Comparison of ENCODE assay signal across 8 mouse cellular contexts in the genomic region with DNA sequence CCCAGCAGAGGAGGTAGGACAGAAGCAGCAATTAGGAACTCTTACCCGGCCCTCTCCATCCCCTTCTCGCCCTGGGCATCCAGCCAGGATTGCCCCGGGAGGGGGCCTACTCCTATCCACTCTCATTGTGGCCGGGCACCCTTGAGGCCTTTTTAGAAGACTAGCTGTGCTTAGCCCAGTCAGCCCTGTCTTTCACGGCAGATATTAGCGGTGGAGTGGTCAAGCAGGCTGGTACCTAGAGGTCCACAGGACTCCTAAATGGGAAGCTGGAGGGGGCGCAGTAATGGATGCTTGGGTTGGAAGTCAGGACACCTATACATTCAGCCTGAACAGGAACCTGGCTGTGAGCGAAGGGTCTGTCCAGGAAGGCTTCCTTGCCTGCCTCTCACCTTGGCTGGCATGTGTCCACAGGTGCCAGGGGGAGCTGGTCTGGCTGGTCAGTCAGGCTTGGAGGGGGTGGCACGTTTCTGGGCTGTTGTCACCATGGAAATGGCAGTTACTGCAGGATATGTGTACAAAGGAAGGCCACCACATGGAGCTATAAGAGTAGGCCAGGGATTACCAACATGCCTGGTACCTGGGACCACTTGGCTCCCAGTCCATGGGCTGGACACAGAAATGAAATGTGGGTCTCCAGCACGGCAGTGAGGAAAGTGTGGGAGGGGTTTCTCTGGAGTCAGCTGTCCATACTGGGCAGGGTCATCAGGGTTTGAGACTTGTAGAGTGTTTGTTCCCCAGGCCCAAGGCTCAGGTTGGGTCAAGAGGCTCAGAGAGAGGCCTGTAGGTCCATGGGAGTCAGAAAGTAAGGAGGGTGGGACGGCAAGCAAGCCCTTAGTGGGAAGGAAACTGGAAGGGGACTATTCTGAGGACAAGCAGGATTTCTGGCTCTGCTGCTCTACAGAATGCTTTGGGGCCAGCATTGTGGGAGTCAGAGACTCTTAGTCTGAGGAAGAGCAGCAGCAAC. TPM values are rescaled to one million over a fixed set of nuclear protein-coding genes. Genes with fewer than 3 reads are reported as not detected.
DNase-seq lines count a peak whose midpoint lies in the region; ATAC-seq and TF ChIP-seq lines count a peak whose summit lies in the region.

No protein-coding gene starts in this region.

- no peak for TF ChIP-seq EP300 in CH12.LX (IDR thresholded peaks at IDR 0.05; ENCODE audit: low read length)

- no peak for TF ChIP-seq POLR2A in CH12.LX (IDR thresholded peaks at IDR 0.05; ENCODE audit: low read depth, low read length)
- no peak for TF ChIP-seq POLR2A in brain, embryonic 14.5 days (IDR thresholded peaks at IDR 0.05; ENCODE audit: borderline replicate concordance, extremely low read depth, insufficient read depth, insufficient read length, poor library complexity, severe bottlenecking)
- no peak for TF ChIP-seq POLR2A in cerebellum, adult 2 months (IDR thresholded peaks at IDR 0.05; ENCODE audit: borderline replicate concordance, insufficient read depth, low read length)

- peak; percentile 1; the same call in 1 of the 2 replicates for ATAC-seq in hindbrain, embryonic 13.5 days (ENCODE audit: low FRiP score)
- ATAC-seq in limb, embryonic 15.5 days (ENCODE audit: insufficient number of reproducible peaks, low FRiP score, low TSS enrichment, low read depth), result no peak
- peak; percentile 6 for ATAC-seq in neural tube, embryonic 13.5 days (ENCODE audit: low read depth)

- no peaks in the 10 kb centered on the region for H3K27me3 ChIP-seq in CH12.LX (replicated peaks)
- no peaks in the 10 kb centered on the region for H3K27me3 ChIP-seq in hindbrain, embryonic 13.5 days
- peaks cover 40% of the 10 kb centered on the region for H3K27me3 ChIP-seq in limb, embryonic 15.5 days
- no peaks in the 10 kb centered on the region for H3K27me3 ChIP-seq in neural tube, embryonic 13.5 days
- no peaks in the 10 kb centered on the region for H3K27me3 ChIP-seq in cerebellum, adult 2 months (ENCODE audit: control insufficient read depth, insufficient read depth, low read length)

- TF ChIP-seq CTCF in CH12.LX (conservative IDR thresholded peaks at IDR 0.05 in 1 of 2, IDR thresholded peaks at IDR 0.05 in 1 of 2; ENCODE audit: low read depth in 2 of 2, low read length in 2 of 2), result no peak
- TF ChIP-seq CTCF in brain, embryonic 14.5 days (IDR thresholded peaks at IDR 0.05; ENCODE audit: borderline replicate concordance, extremely low read depth, insufficient read depth, insufficient read length), result no peak
- TF ChIP-seq CTCF in cerebellum, adult 2 months (IDR thresholded peaks at IDR 0.05; ENCODE audit: borderline replicate concordance, insufficient read depth, low read depth, low read length), result no peak

- peaks cover 40 to 66% of the 10 kb centered on the region in 2 experiments for H3K36me3 ChIP-seq in CH12.LX (replicated peaks in 1 of 2; ENCODE audit: control insufficient read depth in 1 of 2, insufficient read depth in 1 of 2, low read length in 1 of 2)
- peaks cover 55% of the 10 kb centered on the region for H3K36me3 ChIP-seq in hindbrain, embryonic 13.5 days
- H3K36me3 ChIP-seq in limb, embryonic 15.5 days, result peaks cover 46% of the 10 kb centered on the region
- H3K36me3 ChIP-seq in neural tube, embryonic 13.5 days, result peaks cover 55% of the 10 kb centered on the region

- intact Hi-C loops in left cerebral cortex, postnatal 36 days (cut with DNase I), result no loop called here

- no peak for TF ChIP-seq RAD21 in CH12.LX (IDR thresholded peaks at IDR 0.05; ENCODE audit: low read depth, low read length)

- peaks cover 23% of the 10 kb centered on the region for H3K9me3 ChIP-seq in CH12.LX (replicated peaks; ENCODE audit: low read length)
- H3K9me3 ChIP-seq in hindbrain, embryonic 13.5 days, result no peaks in the 10 kb centered on the region
- no peaks in the 10 kb centered on the region for H3K9me3 ChIP-seq in limb, embryonic 15.5 days
- H3K9me3 ChIP-seq in neural tube, embryonic 13.5 days, result no peaks in the 10 kb centered on the region

- no peak overlapping the region for H3K27ac ChIP-seq in CH12.LX (ENCODE audit: insufficient read depth, low read depth)
- peak overlapping the region; percentile 89 for H3K27ac ChIP-seq in hindbrain, embryonic 13.5 days
- peak overlapping the region; percentile 57 for H3K27ac ChIP-seq in limb, embryonic 15.5 days
- peak overlapping the region; percentile 87 for H3K27ac ChIP-seq in neural tube, embryonic 13.5 days (replicated peaks)
- no peak overlapping the region for H3K27ac ChIP-seq in cerebellum, adult 2 months (ENCODE audit: insufficient read depth, low read length)

- in situ Hi-C loops in CH12.LX (cut with MboI; ENCODE audit: low pct_ligation_motif_present, low pct_unique_long_range_greater_than_20kb, low sequenced_read_pairs), result no loop called here

- no peak overlapping the region for H3K9ac ChIP-seq in CH12.LX (ENCODE audit: insufficient read depth, low read depth)
- H3K9ac ChIP-seq in hindbrain, embryonic 13.5 days, result peak overlapping the region; percentile 82
- no peak overlapping the region for H3K9ac ChIP-seq in limb, embryonic 15.5 days
- H3K9ac ChIP-seq in neural tube, embryonic 13.5 days, result peak overlapping the region; percentile 79

- no peaks in the 10 kb centered on the region for H3K79me2 ChIP-seq in CH12.LX (replicated peaks; ENCODE audit: control insufficient read depth, extremely low read depth, insufficient read depth, poor library complexity, severe bottlenecking)

- H3K4me3 ChIP-seq in CH12.LX (replicated peaks in 1 of 3; ENCODE audit: low read depth in 2 of 3, low read length in 2 of 3, poor library complexity in 1 of 3), result no peak overlapping the region
- H3K4me3 ChIP-seq in hindbrain, embryonic 13.5 days, result peak overlapping the region; percentile 66
- H3K4me3 ChIP-seq in limb, embryonic 15.5 days, result peak overlapping the region; percentile 54
- peak overlapping the region; percentile 69 for H3K4me3 ChIP-seq in neural tube, embryonic 13.5 days
- no peak overlapping the region for H3K4me3 ChIP-seq in cerebellum, adult 2 months (replicated peaks; ENCODE audit: insufficient read depth, low read depth, low read length)

- dilution Hi-C loops in CH12.LX (cut with MboI; ENCODE audit: extremely low pct_ligation_motif_present, extremely low pct_unique_long_range_greater_than_20kb, low sequenced_read_pairs), result no loop called here

- peak overlapping the region; percentile 65 for H3K4me2 ChIP-seq in CH12.LX (ENCODE audit: insufficient read depth, low read depth, poor library complexity, severe bottlenecking)
- peak overlapping the region; percentile 73 for H3K4me2 ChIP-seq in hindbrain, embryonic 13.5 days
- peak overlapping the region; percentile 85 for H3K4me2 ChIP-seq in limb, embryonic 15.5 days
- H3K4me2 ChIP-seq in neural tube, embryonic 13.5 days, result peak overlapping the region; percentile 88

- 31% methylated on average over 11 of the region's 11 CpGs for WGBS in hindbrain, embryonic 13.5 days
- WGBS in limb, embryonic 15.5 days, result 39% methylated on average over 11 of the region's 11 CpGs
- WGBS in neural tube, embryonic 13.5 days, result 33% methylated on average over 11 of the region's 11 CpGs
- 45% methylated on average over 11 of the region's 11 CpGs for WGBS in cerebellum, adult 2 months

- H3K4me1 ChIP-seq in CH12.LX (ENCODE audit: control insufficient read depth in 1 of 2, insufficient read depth in 2 of 2), result peaks cover 0 to 7% of the 10 kb centered on the region in 2 experiments; a peak in 1 of 4 replicates
- H3K4me1 ChIP-seq in hindbrain, embryonic 13.5 days (replicated peaks), result peaks cover 52% of the 10 kb centered on the region
- peaks cover 45% of the 10 kb centered on the region for H3K4me1 ChIP-seq in limb, embryonic 15.5 days
- H3K4me1 ChIP-seq in neural tube, embryonic 13.5 days (replicated peaks), result peaks cover 51% of the 10 kb centered on the region
- no peaks in the 10 kb centered on the region for H3K4me1 ChIP-seq in cerebellum, adult 2 months (ENCODE audit: control insufficient read depth, insufficient read depth, low read length)

- no peak for DNase-seq in CH12.LX (ENCODE audit: extremely low read depth)
- DNase-seq in brain, embryonic 14.5 days (ENCODE audit: low read depth), result peak; percentile 73
- DNase-seq in left cerebral cortex, adult 11 months (ENCODE audit: low spot score), result no peak
- DNase-seq in cerebellum, adult 2 months, result no peak
- no peak for DNase-seq in left cerebral cortex, postnatal 36 days (ENCODE audit: low spot score in 2 of 2)

RNA-seq across cellular contexts. Expression of gene Crip2, which starts 0.9 kb away (rescaled TPM):
- total RNA-seq in CH12.LX (2012; rRNA removed), result 6.8 and 7.7 TPM in 2 replicates
- 0.16 TPM in 1 of 2 replicates, not detected in the other for total RNA-seq in CH12.LX (2014; rRNA removed)
- polyA plus RNA-seq in CH12.LX (2012; ENCODE audit: insufficient read length, low read depth), result 0.89 and 1.9 TPM in 2 replicates
- 303 and 373 TPM in 2 replicates for polyA plus RNA-seq in brain, embryonic 14.5 days (2012; rRNA removed)
- polyA plus RNA-seq in hindbrain, embryonic 13.5 days (2015; fragmentation: Nextera tagmentation; extraction: Ambion mirVana), result 324 and 347 TPM in 2 replicates
- polyA plus RNA-seq in limb, embryonic 15.5 days (2015; fragmentation: Nextera tagmentation; extraction: Ambion mirVana), result 113 and 182 TPM in 2 replicates
- polyA plus RNA-seq in neural tube, embryonic 13.5 days (2015; fragmentation: Nextera tagmentation; extraction: Ambion mirVana), result 301 and 350 TPM in 2 replicates
- 66.2 and 67.0 TPM in 2 replicates for polyA plus RNA-seq in cerebellum, adult 2 months (2012; rRNA removed)
- total RNA-seq in left cerebral cortex, postnatal 36 days (2021), result 100 to 1,000 TPM; 154 to 164 TPM

RNA-seq across cellular contexts. Expression of gene Crip1, which starts 6.9 kb away (rescaled TPM):
- 61.5 and 77.2 TPM in 2 replicates for total RNA-seq in CH12.LX (2012; rRNA removed)
- total RNA-seq in CH12.LX (2014; rRNA removed), result 1.6 and 2.0 TPM in 2 replicates
- polyA plus RNA-seq in CH12.LX (2012; ENCODE audit: insufficient read length, low read depth), result 1.6 and 2.8 TPM in 2 replicates
- polyA plus RNA-seq in brain, embryonic 14.5 days (2012; rRNA removed), result 53.9 and 64.2 TPM in 2 replicates
- polyA plus RNA-seq in hindbrain, embryonic 13.5 days (2015; fragmentation: Nextera tagmentation; extraction: Ambion mirVana), result 47.1 and 48.0 TPM in 2 replicates
- polyA plus RNA-seq in limb, embryonic 15.5 days (2015; fragmentation: Nextera tagmentation; extraction: Ambion mirVana), result 560 and 613 TPM in 2 replicates
- 66.3 and 74.9 TPM in 2 replicates for polyA plus RNA-seq in neural tube, embryonic 13.5 days (2015; fragmentation: Nextera tagmentation; extraction: Ambion mirVana)
- polyA plus RNA-seq in cerebellum, adult 2 months (2012; rRNA removed), result 44.5 and 55.5 TPM in 2 replicates
- 10 to 100 TPM; 12.9 to 14.2 TPM for total RNA-seq in left cerebral cortex, postnatal 36 days (2021)

RNA-seq across cellular contexts. Expression of gene Tedc1, which starts 17.0 kb away (rescaled TPM):
- total RNA-seq in CH12.LX (2012; rRNA removed) (14.0 and 16.2 TPM in 2 replicates), CH12.LX (2014; rRNA removed) (5.4 and 6.4 TPM in 2 replicates)
- 9.0 and 9.8 TPM in 2 replicates for polyA plus RNA-seq in CH12.LX (2012; ENCODE audit: insufficient read length, low read depth)
- polyA plus RNA-seq in brain, embryonic 14.5 days (2012; rRNA removed), result 12.9 and 18.0 TPM in 2 replicates
- polyA plus RNA-seq in hindbrain, embryonic 13.5 days (2015; fragmentation: Nextera tagmentation; extraction: Ambion mirVana), result 19.9 and 20.7 TPM in 2 replicates
- 25.4 and 28.5 TPM in 2 replicates for polyA plus RNA-seq in limb, embryonic 15.5 days (2015; fragmentation: Nextera tagmentation; extraction: Ambion mirVana)
- 17.1 and 18.7 TPM in 2 replicates for polyA plus RNA-seq in neural tube, embryonic 13.5 days (2015; fragmentation: Nextera tagmentation; extraction: Ambion mirVana)
- polyA plus RNA-seq in cerebellum, adult 2 months (2012; rRNA removed), result 1.1 and 1.6 TPM in 2 replicates
- total RNA-seq in left cerebral cortex, postnatal 36 days (2021), result 1 to 10 TPM; 1.5 to 2.1 TPM

RNA-seq across cellular contexts. Expression of gene Mta1, which starts 41.1 kb away (rescaled TPM):
- 29.5 and 39.4 TPM in 2 replicates for total RNA-seq in CH12.LX (2012; rRNA removed)
- total RNA-seq in CH12.LX (2014; rRNA removed), result 11.5 and 12.7 TPM in 2 replicates
- polyA plus RNA-seq in CH12.LX (2012; ENCODE audit: insufficient read length, low read depth), result 68.6 and 76.7 TPM in 2 replicates
- 124 and 134 TPM in 2 replicates for polyA plus RNA-seq in brain, embryonic 14.5 days (2012; rRNA removed)
- polyA plus RNA-seq in hindbrain, embryonic 13.5 days (2015; fragmentation: Nextera tagmentation; extraction: Ambion mirVana), result 13.7 and 16.6 TPM in 2 replicates
- polyA plus RNA-seq in limb, embryonic 15.5 days (2015; fragmentation: Nextera tagmentation; extraction: Ambion mirVana), result 10.6 and 12.9 TPM in 2 replicates
- polyA plus RNA-seq in neural tube, embryonic 13.5 days (2015; fragmentation: Nextera tagmentation; extraction: Ambion mirVana), result 14.8 and 15.1 TPM in 2 replicates
- 60.4 and 61.4 TPM in 2 replicates for polyA plus RNA-seq in cerebellum, adult 2 months (2012; rRNA removed)
- total RNA-seq in left cerebral cortex, postnatal 36 days (2021), result 10 to 100 TPM; 79.8 to 80.2 TPM

RNA-seq across cellular contexts. Expression of gene Tmem121, which starts 46.5 kb away (rescaled TPM):
- total RNA-seq in CH12.LX (2012; rRNA removed) (not detected in 2 replicates), CH12.LX (2014; rRNA removed) (not detected in 2 replicates)
- not detected in 2 replicates for polyA plus RNA-seq in CH12.LX (2012; ENCODE audit: insufficient read length, low read depth)
- 66.9 and 78.8 TPM in 2 replicates for polyA plus RNA-seq in brain, embryonic 14.5 days (2012; rRNA removed)
- polyA plus RNA-seq in hindbrain, embryonic 13.5 days (2015; fragmentation: Nextera tagmentation; extraction: Ambion mirVana), result 32.4 and 34.9 TPM in 2 replicates
- polyA plus RNA-seq in limb, embryonic 15.5 days (2015; fragmentation: Nextera tagmentation; extraction: Ambion mirVana), result 12.7 and 17.1 TPM in 2 replicates
- 33.5 and 33.9 TPM in 2 replicates for polyA plus RNA-seq in neural tube, embryonic 13.5 days (2015; fragmentation: Nextera tagmentation; extraction: Ambion mirVana)
- 30.9 and 31.3 TPM in 2 replicates for polyA plus RNA-seq in cerebellum, adult 2 months (2012; rRNA removed)
- total RNA-seq in left cerebral cortex, postnatal 36 days (2021), result 10 to 100 TPM; 24.9 to 31.1 TPM

Comparison
In these comparisons a context has a peak if more than half of its experiments do, and no peak if none do; other contexts are left out.
1. H3K27ac ChIP-seq: peak in hindbrain, embryonic 13.5 days (single experiment), limb, embryonic 15.5 days (single experiment) and neural tube, embryonic 13.5 days (single experiment); none in CH12.LX (single experiment) and cerebellum, adult 2 months (single experiment).
2. H3K4me3 ChIP-seq: peak in hindbrain, embryonic 13.5 days (single experiment), limb, embryonic 15.5 days (single experiment) and neural tube, embryonic 13.5 days (single experiment); none in CH12.LX (0 of 3) and cerebellum, adult 2 months (single experiment).
3. H3K9ac ChIP-seq: peak in hindbrain, embryonic 13.5 days (single experiment) and neural tube, embryonic 13.5 days (single experiment); none in CH12.LX (single experiment) and limb, embryonic 15.5 days (single experiment).
4. RNA of gene Crip2, which starts 0.9 kb away (polyA plus RNA-seq): 301 to 350 TPM in neural tube, embryonic 13.5 days, 324 to 347 TPM in hindbrain, embryonic 13.5 days, 303 to 373 TPM in brain, embryonic 14.5 days, 113 to 182 TPM in limb, embryonic 15.5 days and 66.2 to 67.0 TPM in cerebellum, adult 2 months; 0.89 to 1.9 TPM in CH12.LX; every median in the first group is over 10 times any median in the second.
5. RNA of gene Crip1, which starts 6.9 kb away (polyA plus RNA-seq): 560 to 613 TPM in limb, embryonic 15.5 days, 66.3 to 74.9 TPM in neural tube, embryonic 13.5 days, 44.5 to 55.5 TPM in cerebellum, adult 2 months, 53.9 to 64.2 TPM in brain, embryonic 14.5 days and 47.1 to 48.0 TPM in hindbrain, embryonic 13.5 days; 1.6 to 2.8 TPM in CH12.LX; every median in the first group is over 10 times any median in the second.
6. Peak in every context shown above with its lines, with median percentiles within 50 percentile points of each other: H3K4me2 ChIP-seq.